Mouse (Mus musculus) lung, postnatal 36 days (tissue): ENCODE data around the gene Pax6.

ENCODE experiments used
- DNase-seq: peaks from one replicate; pipeline ENCODE4 v3.0.0; 2022; ENCODE audit warnings: mixed read lengths

The Pax6 gene

DNA sequence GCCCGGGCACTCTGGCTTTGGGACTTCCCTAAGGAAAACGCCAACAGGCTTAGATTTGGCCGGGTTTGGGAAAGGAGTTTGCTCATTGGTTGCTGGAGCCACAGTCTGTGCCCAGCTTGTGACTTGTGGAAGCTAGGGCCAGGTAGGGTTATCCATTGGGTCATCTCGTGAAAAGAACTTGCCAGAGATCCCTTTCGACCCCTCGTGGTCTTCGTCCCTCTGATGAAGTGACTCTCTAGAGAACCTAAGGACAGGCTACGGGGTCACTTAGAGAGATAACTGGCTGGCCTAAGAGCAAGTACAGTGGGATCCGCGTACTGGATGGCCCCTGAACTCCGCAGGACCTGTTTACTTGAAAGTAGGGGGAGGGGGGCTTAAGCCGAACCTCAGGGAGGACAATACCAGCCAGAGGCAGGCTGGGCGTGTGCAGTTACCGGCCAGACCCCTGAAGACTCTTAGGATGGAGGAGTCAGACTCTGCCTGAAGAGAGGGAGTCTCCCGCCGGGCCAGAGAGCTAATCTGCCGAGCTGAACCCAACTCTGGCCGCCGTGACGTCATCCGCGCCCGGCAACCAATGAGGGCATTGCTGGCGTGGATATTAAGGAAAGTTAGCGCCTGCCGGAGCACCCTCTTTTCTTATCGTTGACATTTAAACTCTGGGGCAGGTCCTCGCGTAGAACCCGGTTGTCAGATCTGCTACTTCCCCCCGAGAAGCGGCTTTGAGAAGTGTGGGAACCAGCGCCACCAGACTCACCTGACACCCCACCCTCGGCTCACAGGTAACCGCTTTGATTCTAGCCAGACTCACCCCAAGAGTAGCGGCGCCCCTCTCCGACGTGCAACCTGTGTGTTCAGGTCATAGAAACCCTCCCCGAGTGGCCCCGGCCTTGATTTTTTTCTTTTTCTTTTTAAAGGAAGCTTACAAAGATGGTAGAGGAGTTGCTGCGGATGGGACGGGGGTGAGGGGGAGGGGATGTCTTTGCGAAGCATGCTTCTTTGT lies at the start of gene Pax6:
Gene Pax6, plus strand, starts transcription at position 630 of the 1,000 bp plus-strand sequence.
- no peak for DNase-seq

DNA sequence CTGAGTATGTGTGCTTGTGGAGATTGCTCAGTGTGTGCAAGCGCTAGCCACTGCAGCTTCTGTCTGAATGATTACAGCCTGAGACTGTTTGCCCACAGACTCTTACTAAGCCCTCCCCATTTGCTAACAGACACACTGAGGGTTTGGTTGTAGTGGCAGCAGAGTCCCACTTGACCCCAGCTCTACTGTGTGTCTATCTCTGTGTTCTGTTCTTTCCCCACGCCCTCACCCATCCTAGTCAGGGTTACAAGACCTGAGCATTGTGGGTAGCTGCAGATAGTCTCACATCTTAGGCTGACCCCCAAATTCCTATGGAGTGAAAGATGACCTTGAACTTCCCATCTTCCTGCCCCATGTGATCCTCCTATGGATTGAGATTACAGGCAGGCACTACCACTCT lies 19.8 kb upstream of the Pax6 start:
- DNase-seq = no peak

DNA sequence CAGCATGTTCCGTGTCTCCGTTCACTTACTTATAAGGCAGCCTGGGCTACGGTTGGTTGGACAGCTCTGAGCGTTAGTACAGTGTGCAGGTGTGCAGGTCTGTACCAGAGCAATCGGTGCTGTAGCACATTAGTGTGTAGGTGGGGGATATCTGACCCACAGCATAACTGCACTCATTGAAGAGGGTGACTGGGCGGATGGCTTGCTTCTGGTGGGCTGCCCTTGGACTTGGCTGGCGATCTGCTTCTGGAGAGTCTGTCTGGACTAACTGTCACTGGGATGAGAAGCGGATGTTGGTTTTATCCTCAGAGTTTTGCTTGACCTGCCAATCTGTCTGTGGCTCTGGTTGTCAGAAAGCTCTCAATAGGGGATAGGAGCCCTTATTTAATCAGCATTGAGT lies 12.2 kb upstream of the Pax6 start:
- DNase-seq = no peak

DNA sequence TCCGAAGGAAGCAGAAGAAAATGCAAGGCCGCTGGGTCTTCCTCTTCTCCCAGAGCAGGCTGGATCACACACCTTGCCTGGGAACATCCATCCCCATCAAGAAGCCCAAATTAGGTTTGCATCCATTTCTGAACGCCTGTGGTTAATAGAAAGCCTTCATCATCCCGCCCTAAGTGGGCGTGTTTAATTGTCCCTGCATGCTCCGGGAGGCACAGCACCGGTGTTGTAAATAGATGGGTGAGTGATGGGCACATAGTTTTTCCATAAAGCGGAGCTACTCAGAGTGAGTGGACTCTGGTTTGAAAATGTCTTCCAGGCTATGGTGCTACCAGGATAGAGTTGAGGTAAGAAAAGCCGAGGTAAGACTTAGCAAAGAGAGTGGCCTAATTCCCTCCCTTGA lies 9.3 kb upstream of the Pax6 start:
- DNase-seq = no peak

DNA sequence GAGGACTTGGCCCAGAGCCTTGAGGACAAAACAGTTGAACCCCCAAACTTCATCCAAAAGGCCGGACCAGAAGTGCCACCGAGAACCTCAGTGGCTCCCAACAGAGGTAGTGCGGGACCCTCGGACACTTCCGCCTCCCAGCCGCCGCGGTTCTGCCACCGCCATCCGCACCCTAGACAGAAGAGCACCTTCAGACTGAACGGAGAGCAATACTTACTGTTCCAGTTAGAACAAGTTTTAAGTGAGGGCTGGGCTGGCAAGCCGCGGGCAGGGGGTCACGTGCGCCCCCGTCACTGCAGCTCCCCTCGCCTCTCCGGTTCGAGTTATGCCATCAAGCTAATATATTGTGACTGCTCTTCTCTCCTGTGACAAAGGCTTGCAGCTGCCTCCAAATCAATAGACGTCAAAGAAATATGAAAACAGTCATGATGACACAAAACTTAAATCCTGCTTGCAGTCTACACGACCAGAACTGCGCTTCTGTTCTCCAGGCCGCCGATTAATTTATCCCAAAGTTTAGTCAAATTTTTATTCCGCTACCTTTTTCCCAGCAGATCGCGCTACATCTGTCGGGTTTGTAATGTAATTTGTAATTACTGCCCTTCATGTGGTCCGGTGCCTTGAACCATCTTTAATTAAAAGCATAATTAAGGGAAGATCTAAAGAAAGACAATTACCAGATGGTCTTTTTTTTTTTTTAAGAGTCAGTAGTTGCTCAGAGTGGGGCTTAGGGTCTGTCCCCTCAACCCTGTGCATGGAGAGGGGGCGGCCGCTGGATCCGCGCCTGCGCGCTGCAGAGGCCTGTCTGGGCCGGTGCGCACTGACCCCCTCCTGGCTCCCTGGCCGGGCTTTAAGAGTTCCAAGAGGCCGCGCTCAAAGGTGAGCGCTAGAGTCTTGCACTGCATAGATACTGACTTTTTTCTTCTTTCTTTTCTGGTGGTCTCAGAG lies 8.5 kb upstream of the Pax6 start:
- no peak for DNase-seq

DNA sequence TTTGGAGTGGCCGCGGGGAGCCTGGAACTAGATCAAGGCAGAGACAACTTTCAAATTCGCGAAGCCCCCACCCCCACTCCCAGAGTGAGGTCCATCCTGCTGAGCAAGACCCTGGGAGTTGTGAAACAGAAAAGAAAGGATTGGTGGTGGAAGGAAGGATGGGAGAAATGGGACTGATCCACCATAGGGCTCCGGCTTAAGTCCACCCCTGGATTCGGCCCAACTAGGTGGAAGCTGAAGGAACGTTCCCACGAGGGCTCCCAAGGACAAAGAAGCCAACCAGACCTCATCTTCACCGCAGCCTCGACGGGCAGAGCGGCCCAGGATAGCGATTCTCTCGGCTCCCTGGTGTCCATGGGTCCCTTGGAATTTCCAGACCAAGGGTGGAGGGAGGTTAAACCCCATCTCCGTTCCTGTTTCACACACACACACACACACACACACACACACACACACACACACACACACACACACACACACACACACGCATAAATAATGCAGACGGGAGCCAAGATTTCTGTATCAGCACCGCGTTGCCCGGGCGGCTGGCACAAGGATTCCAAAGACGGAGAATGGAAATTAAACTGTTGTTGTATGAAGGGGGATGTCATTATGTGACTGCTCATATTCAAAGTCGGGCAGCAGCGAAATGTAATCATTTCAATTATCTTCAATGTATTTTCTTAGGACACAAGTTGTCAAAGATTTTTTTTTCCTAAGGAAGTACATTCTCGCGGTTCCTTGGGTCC lies 7.7 kb upstream of the Pax6 start:
- DNase-seq = no peak

DNA sequence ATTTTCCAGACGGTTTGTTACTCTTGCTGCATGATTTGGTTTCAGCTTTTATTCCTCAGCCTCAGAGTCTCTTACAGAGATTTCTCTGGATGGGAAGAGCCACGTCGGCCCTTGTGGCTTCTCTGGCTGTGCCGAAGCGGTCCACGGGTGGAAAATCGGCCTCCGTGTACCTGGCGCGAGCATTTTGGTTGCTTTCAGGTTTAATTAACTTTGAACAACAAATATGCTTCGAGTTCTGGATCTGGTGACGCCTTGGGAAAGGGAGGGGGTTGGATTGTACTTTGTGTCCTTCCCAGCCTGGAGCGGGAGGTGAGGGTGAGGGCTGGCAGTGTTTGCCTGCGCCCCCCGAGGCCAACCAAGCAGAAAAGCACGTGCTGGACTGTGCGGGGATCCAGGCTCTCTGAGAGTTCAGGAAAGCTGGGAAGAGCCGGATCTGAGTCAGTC lies 7.1 kb upstream of the Pax6 start:
- no peak for DNase-seq

DNA sequence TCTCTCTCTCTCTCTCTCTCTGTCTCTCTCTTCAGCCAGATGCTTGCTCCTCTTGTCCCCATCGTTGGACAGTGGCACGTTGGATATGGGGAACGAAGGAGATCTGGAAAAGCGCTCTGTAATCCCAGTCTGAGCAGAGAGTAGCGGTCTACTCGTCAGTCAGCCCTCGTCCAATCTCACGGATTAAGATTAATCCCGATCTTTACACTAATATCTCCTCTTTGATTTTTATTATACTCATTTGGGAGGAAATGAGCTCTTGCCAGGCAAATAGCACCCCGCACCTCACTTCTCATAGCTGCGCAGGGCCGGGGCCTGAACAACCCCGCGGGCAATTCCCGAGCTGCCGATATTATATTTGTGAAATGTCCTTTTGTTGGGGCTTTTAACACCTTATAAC lies 6.6 kb upstream of the Pax6 start:
- DNase-seq = no peak

DNA sequence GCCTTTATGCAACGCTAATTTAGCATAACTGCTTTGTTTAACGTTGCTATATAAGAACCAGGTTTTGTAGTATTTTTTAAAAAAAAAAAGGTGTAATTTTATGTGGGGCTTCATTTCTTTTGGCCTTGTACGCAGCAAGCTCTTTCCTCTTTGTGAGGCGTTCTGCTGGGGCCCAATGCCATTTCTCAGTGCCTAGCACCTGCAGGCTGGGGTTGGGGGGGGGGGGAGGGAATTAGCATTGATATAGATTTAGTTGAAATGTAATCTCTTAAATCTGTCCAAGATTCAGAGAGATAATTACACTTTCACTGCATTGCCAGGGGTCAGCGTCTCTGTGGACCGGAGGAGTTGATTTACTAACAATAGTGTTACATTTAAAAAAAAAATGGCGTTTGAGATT lies 6.1 kb upstream of the Pax6 start:
- DNase-seq = no peak

DNA sequence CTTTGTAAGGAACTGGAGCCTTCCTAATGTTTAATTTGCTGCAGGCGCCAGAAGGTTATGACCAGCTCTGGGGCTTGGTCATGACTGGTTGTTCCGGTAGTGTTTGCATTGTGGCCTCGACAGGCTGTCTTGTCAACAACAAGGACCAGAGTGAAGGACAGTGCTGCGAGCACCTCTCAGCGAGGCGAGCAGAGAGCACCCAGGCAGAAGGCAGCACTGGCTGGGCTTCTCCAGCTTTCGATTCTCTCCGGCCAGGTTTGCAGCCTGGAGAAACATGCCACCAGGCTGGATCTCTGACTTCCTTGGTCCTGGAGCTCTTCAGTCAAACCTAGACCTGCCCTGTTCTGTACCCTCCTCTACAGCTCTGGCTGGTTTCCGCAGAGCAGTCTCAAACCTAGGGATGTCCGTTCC lies 5.6 kb upstream of the Pax6 start:
- no peak for DNase-seq

DNA sequence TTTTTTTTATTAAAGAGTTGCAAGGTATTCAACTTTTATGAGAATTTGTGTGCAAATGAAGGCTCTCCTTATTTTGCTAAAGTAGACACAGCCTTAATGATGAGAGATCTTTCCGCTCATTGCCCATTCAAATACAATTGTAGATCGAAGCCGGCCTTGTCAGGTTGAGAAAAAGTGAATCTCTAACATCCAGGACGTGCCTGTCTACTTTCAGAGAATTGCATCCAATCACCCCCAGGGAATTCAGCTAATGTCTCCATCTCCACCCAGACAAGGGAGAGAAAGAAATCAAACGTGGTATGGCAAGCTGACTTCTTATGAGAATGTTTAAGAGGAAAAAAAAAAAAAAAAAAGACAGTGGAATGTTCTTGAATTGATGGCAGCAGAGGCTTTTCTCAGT lies 3.7 kb upstream of the Pax6 start:
- DNase-seq = no peak

DNA sequence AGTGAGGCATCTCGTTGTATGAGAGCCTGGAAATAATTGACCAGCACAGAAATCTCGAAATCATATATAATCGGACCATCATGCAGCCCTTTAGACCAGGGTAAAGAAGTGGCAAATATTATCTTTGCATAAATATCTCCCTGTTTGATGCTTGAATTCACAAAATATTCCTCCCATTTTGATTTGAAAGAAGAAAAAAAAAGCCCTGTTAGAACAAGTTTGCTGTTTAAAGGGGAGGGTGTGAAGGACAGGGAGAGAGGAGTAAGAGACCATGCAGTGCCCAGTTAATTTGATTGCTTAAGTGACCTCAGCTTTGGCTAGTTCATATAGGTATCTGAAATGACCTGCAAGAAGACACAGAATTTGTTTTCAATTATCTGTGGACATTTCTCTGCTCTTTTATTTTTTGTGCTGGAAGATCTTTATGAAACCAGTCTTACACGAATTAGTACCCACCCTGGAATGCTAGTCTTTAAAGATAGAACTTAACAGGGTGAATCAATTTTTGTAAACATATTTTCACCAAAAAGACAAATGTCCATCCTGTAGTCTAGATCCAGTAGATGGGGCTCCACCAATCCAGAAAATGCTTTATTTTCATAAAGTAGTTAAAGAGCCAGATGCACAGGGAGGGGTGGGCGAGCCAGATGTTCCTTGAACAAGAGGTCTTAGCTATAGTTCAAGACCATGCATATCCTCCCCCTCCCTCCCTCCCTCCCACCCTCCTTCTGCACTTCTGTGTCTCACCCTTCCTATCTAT lies 3.0 kb upstream of the Pax6 start:
- no peak for DNase-seq

DNA sequence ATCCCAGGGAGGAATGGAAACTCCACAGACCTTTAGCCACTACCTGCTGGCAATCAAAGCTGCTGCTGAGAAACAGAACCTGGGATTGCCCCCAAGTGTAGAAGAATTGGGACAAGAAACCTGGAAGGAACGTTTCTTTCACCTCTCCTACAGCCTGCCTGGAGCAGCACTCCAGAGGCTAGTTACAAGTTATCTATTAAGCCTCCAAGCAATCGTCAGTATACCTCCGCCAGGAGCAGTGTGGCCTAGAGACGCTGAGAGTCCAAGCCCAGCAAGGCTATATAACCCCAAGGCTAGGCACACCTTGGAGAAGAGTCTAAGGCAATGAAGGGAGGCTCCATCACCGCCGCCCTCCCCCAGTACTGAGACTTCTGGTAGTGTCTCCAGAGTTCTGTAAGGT lies 2.4 kb upstream of the Pax6 start:
- no peak for DNase-seq

DNA sequence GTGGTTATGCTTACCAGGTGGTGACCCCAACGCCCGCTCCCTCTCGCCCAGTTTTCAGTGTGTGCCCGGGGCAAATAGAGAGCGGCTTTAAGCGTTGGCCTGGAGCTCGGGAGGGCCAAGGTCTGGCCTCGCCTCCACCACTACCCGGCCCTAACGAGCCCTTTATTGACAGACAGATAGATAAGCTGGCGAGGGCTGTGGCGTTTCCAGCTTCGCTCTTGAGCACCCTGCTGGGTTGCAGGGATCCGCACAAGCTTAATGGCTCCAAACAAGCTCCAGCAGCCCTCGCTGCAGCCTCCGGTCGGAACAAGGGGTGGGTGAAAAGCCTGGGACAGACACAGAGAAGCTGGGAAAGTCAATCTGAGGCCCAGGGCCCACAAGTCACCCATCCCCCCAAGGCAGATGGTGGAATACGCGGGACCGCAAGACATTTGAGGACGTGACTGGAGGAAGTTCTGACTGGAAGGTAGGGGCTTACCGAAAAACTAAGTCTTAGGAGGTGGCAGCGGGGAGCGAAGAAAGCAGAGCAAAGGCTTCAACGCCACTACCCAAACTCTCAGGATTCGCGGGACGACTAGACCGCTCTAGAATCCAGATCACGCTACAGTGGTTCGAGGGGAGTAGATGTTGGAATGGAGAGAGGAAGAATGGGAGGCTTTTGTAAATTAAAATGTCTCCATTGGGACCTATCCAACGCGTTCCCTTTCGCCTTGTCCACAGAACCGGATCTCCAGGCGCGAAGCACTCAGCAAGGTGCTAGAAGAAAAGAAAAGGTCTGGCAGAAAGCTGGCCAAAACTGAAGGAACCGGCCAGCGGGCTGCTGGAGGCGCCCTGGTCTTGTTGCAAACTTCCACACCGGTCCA lies 1.7 kb upstream of the Pax6 start:
- DNase-seq = no peak

DNA sequence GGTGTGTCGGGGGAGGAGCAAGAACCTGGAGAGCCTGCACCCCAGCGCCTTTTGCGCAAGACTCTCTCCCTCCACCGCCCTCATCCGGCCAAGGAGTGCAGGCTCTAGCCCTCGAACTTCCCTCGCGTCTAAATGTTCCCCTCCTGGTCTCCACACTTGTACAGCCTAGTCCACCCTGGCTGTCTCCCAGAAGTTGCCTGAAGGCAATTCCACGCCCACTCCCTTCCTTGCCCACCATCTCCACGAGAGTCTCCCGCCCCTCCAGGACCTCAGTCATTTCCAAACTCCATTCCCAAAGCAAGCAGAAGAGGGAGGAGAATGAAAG lies 1.1 kb upstream of the Pax6 start:
- DNase-seq = no peak

DNA sequence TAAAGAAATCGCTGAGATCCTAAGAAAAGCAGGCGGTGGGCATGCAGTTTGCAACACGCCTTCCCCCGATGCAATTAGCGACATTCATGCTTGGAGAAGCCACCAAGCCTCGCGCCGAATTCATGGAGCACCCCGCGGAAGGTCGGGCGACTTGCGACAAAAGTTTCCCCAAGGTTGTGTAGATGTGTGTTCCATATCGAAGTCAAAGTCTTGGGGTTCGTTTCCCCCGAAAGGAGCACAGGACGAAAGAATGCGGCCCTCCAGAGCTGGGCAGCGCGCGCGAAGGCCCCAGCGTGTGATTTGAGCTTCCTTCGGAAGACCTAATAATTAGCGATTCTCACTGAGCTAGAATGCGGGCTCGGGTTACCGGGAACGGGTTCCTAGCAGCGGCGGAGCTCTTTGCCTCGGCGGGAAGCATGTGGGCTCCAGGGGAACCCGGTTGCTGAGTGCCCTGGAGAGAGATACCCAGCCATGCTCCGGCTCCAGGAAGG lies 716 bp downstream of the Pax6 start:
- DNase-seq = no peak

DNA sequence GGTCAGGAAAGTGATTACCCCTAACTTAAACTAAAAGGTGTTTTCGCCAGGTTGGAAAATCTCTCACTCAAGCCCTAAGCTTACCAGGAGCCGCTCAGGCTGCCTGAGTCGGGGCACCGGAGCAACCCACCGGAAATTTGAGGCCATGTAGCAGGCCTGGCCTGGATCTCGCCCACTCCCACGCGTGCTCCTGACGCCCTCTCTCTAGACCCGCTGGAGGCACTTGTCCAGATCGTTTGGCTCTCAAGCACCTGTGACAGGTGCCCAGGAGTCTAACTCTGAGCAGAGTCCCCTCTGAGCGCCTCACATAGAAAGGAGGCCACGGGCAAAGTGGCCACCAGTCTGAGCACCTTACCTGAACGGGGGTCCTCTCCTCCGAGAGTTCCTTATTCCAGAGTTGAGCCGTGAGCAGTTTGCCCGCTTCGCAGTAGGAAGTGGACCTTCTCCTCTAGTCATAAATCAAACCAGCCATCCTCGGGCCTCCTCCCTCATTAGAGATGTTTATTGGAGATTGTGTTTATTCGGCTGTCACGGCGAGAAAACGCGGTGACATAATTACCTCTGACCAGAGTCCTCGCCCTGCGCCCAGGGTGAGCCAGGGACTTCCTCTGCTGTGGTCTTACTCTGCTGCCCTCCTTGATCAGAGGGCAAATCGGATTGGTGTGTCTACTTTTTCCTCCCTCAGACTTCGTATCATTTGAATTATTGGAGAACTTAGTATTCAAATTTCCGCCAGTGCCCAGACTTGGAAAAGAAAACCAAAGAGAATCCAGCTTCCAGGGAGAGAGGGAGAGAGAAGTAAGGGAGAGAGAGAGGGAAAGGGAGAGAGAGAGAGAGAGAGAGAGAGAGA lies 1.4 kb downstream of the Pax6 start:
- no peak for DNase-seq

DNA sequence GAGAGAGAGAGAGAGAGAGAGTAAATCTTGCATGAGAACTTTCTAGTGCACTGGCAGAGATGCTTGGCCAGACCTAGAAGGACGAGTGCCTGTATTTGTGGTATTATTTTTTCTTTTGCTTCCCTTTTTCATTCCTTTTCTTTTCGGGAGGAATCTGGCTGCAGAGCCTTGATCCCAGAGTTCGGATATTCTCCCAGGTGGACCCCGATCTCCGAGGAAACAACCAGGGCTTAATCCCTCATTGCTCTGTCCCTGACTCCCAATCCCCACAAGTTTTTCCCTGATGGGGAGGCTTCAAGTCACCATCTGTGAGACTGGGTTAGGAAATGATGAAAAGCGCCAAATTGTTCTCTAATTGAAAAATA lies 2.0 kb downstream of the Pax6 start:
- no peak for DNase-seq

DNA sequence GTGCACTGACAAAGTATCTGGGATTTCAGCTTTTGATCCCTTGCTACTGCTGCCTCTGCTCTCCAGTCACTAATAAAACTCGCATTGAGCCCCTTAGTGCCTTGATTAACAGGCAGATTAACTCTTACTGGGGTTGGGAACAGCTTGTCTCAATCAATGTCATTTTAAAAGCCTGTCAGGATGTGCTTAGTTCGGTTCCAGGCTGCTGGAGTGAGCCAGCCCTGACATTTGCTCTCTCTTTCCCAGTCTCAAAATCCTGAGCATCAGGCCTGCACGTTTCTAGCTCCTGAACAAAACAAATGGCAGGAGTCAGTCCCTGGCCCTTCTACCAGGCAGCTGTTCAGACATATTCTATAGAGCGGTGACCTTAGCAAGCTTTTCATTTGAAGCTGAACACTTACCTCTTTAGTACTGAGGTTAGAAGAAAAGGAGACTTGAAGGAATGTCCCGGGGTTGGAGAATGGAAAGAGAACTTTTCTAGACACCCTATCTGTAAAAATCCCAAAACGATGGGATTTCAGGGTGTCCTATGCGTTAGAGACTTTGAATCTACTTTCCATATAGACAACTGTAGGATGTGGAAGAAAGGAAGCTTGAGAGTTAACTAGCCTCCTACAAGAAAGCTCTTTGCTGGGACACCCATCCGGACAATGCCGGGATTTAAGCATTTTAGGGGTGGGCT lies 2.6 kb downstream of the Pax6 start:
- DNase-seq = no peak
